In genomic region chr9:83663981-83664897, GRCm38 (mm10) we compare ENCODE assay signal across 8 mouse cellular contexts.
DNase-seq lines count a peak whose midpoint lies in the region; ATAC-seq and TF ChIP-seq lines count a peak whose summit lies in the region.

No protein-coding gene starts in this region.

- no peaks in the 10 kb centered on the region for H3K9me3 ChIP-seq in embryonic facial prominence, embryonic 12.5 days
- no peaks in the 10 kb centered on the region for H3K9me3 ChIP-seq in hindbrain, embryonic 14.5 days (ENCODE audit: control insufficient read depth, low read length)
- no peaks in the 10 kb centered on the region for H3K9me3 ChIP-seq in midbrain, embryonic 11.5 days (ENCODE audit: control insufficient read depth, low read length)

- H3K4me2 ChIP-seq in embryonic facial prominence, embryonic 12.5 days (replicated peaks), result peak overlapping the region; percentile 53
- peak overlapping the region; percentile 60 for H3K4me2 ChIP-seq in hindbrain, embryonic 14.5 days (replicated peaks)
- H3K4me2 ChIP-seq in midbrain, embryonic 11.5 days, result peak overlapping the region; percentile 58

- peak; percentile 83; the same call in 1 of the 2 replicates for ATAC-seq in embryonic facial prominence, embryonic 12.5 days (ENCODE audit: insufficient number of reproducible peaks, insufficient read depth, low FRiP score, low TSS enrichment)
- ATAC-seq in hindbrain, embryonic 14.5 days (ENCODE audit: low FRiP score), result peak; percentile 72
- ATAC-seq in midbrain, embryonic 11.5 days (ENCODE audit: low FRiP score), result peak; percentile 87
- no peak for ATAC-seq in inflammation-experienced regulatory T-cells, adult 6 months

- no peak overlapping the region for H3K27ac ChIP-seq in left cerebral cortex, adult 2 months
- no peak overlapping the region for H3K27ac ChIP-seq in embryonic facial prominence, embryonic 12.5 days
- H3K27ac ChIP-seq in hindbrain, embryonic 14.5 days, result peak overlapping the region; percentile 87
- H3K27ac ChIP-seq in midbrain, embryonic 11.5 days (ENCODE audit: low read depth, low read length), result peak overlapping the region; percentile 73

- peak in 1 of 2 experiments; percentile 18 for DNase-seq in left cerebral cortex, adult 2 months (ENCODE audit: extremely low spot score in 1 of 2, low spot score in 2 of 2)
- no peak for DNase-seq in left cerebral cortex, postnatal 25 days (ENCODE audit: low spot score in 2 of 2)
- DNase-seq in hindbrain, embryonic 14.5 days (ENCODE audit: low spot score), result peak; percentile 58
- peak; percentile 95 for DNase-seq in midbrain, embryonic 11.5 days (ENCODE audit: low spot score, missing footprints)
- peak; percentile 10 for DNase-seq in testis, postnatal 14 days (ENCODE audit: low spot score)
- no peak for DNase-seq in thymus, adult 18-20 months

- no peaks in the 10 kb centered on the region for H3K27me3 ChIP-seq in embryonic facial prominence, embryonic 12.5 days
- H3K27me3 ChIP-seq in hindbrain, embryonic 14.5 days (ENCODE audit: control insufficient read depth, insufficient read depth, low read length), result no peaks in the 10 kb centered on the region
- H3K27me3 ChIP-seq in midbrain, embryonic 11.5 days (ENCODE audit: control insufficient read depth, insufficient read depth, low read length), result no peaks in the 10 kb centered on the region

- no peaks in the 10 kb centered on the region for H3K4me1 ChIP-seq in embryonic facial prominence, embryonic 12.5 days
- peaks cover 9% of the 10 kb centered on the region for H3K4me1 ChIP-seq in hindbrain, embryonic 14.5 days (replicated peaks; ENCODE audit: control insufficient read depth, insufficient read depth, low read length)
- H3K4me1 ChIP-seq in midbrain, embryonic 11.5 days (ENCODE audit: control insufficient read depth, insufficient read depth, low read length), result peaks cover 5% of the 10 kb centered on the region; the same call in 1 of the 2 replicates

- intact Hi-C loops in left cerebral cortex, adult 2 months (cut with DNase I), result no loop called here
- intact Hi-C loops in left cerebral cortex, postnatal 25 days (cut with DNase I), result no loop called here

- H3K36me3 ChIP-seq in embryonic facial prominence, embryonic 12.5 days, result no peaks in the 10 kb centered on the region
- H3K36me3 ChIP-seq in hindbrain, embryonic 14.5 days (replicated peaks; ENCODE audit: control insufficient read depth, insufficient read depth), result no peaks in the 10 kb centered on the region
- H3K36me3 ChIP-seq in midbrain, embryonic 11.5 days (ENCODE audit: control insufficient read depth, insufficient read depth, low read length), result no peaks in the 10 kb centered on the region

- no peak overlapping the region for H3K9ac ChIP-seq in embryonic facial prominence, embryonic 12.5 days
- peak overlapping the region; percentile 63 for H3K9ac ChIP-seq in hindbrain, embryonic 14.5 days
- H3K9ac ChIP-seq in midbrain, embryonic 11.5 days (ENCODE audit: low read length), result peak overlapping the region; percentile 65

- H3K4me3 ChIP-seq in left cerebral cortex, adult 2 months, result peak overlapping the region; percentile 12
- H3K4me3 ChIP-seq in embryonic facial prominence, embryonic 12.5 days, result peak overlapping the region; percentile 36
- H3K4me3 ChIP-seq in hindbrain, embryonic 14.5 days (replicated peaks; ENCODE audit: low read length), result peak overlapping the region; percentile 37
- peak overlapping the region; percentile 33 for H3K4me3 ChIP-seq in midbrain, embryonic 11.5 days (ENCODE audit: low read depth, low read length)

- no peak for TF ChIP-seq CTCF in left cerebral cortex, adult 2 months (IDR thresholded peaks at IDR 0.05)

- WGBS in embryonic facial prominence, embryonic 12.5 days, result 28% methylated on average over 26 of the region's 33 CpGs
- WGBS in hindbrain, embryonic 14.5 days, result 12% methylated on average over 26 of the region's 33 CpGs
- 10% methylated on average over 24 of the region's 33 CpGs for WGBS in midbrain, embryonic 11.5 days

Comparison
In these comparisons a context has a peak if more than half of its experiments do, and no peak if none do; other contexts are left out.
1. DNase-seq: peak in hindbrain, embryonic 14.5 days (single experiment), midbrain, embryonic 11.5 days (single experiment) and testis, postnatal 14 days (single experiment); none in left cerebral cortex, postnatal 25 days (0 of 2) and thymus, adult 18-20 months (0 of 2).
2. H3K27ac ChIP-seq: peak in hindbrain, embryonic 14.5 days (single experiment) and midbrain, embryonic 11.5 days (single experiment); none in left cerebral cortex, adult 2 months (single experiment) and embryonic facial prominence, embryonic 12.5 days (single experiment).
3. Peak in every context shown above with its lines, with median percentiles within 50 percentile points of each other: H3K4me3 ChIP-seq and H3K4me2 ChIP-seq.